Mouse (Mus musculus) midbrain, embryonic 12.5 days (tissue): Measurements from ENCODE around the gene Fndc4. TPM values are rescaled to one million over a fixed set of nuclear protein-coding genes. Genes with fewer than 3 reads are reported as not detected.

Experiments
- ATAC-seq: fragments of 200-750 bp; cut with Nextera tagmentation; 2 replicates; pipeline ENCODE4 v1.8.0; 2017; ENCODE audit warnings: low read depth, moderate TSS enrichment, moderate library complexity; ENCODE audit not compliant: low FRiP score
- H3K27ac ChIP-seq: fragments of 300-500 bp; sonication (generic); replicated peaks from 2 replicates; pipeline ENCODE4 v1.5.1; 2016; ENCODE audit warnings: mild to moderate bottlenecking
- H3K27me3 ChIP-seq: fragments of 300-500 bp; sonication (generic); 2 replicates; pipeline ENCODE4 v1.6.1; 2016; ENCODE audit warnings: mild to moderate bottlenecking
- H3K36me3 ChIP-seq: fragments of 300-500 bp; sonication (generic); 2 replicates; pipeline ENCODE4 v1.6.1; 2016
- H3K4me1 ChIP-seq: fragments of 300-500 bp; sonication (generic); 2 replicates; pipeline ENCODE4 v1.6.1; 2016
- H3K4me2 ChIP-seq: fragments of 300-500 bp; sonication (generic); replicated peaks from 2 replicates; pipeline ENCODE4 v1.6.1; 2016; ENCODE audit warnings: mild to moderate bottlenecking, moderate library complexity
- H3K4me3 ChIP-seq: fragments of 300-500 bp; sonication (generic); 2 replicates; pipeline ENCODE4 v1.5.1; 2016; ENCODE audit warnings: mild to moderate bottlenecking
- H3K9ac ChIP-seq: fragments of 300-500 bp; sonication (generic); replicated peaks from 2 replicates; pipeline ENCODE4 v1.6.1; 2016; ENCODE audit warnings: mild to moderate bottlenecking, moderate library complexity
- H3K9me3 ChIP-seq: fragments of 300-500 bp; sonication (generic); 2 replicates; pipeline ENCODE4 v1.6.1; 2016; ENCODE audit warnings: mild to moderate bottlenecking
- WGBS: fragments of 180-500 bp; shearing (Covaris S2); methylation state at CpG from one replicate; pipeline ENCODE4 v1.1.7; 2016; 5-methylcytosine and 5-hydroxymethylcytosine counted together
- polyA plus RNA-seq: library from polyadenylated mRNA; unstranded; fragments of >200 nt; fragmentation: Nextera tagmentation; extraction: Ambion mirVana; gene quantifications from 2 replicates; pipeline ENCODE4 v1.2.1, GENCODE M21; 2016

Gene Fndc4
- polyA plus RNA-seq, result 57.8 and 64.6 TPM in 2 replicates

DNA sequence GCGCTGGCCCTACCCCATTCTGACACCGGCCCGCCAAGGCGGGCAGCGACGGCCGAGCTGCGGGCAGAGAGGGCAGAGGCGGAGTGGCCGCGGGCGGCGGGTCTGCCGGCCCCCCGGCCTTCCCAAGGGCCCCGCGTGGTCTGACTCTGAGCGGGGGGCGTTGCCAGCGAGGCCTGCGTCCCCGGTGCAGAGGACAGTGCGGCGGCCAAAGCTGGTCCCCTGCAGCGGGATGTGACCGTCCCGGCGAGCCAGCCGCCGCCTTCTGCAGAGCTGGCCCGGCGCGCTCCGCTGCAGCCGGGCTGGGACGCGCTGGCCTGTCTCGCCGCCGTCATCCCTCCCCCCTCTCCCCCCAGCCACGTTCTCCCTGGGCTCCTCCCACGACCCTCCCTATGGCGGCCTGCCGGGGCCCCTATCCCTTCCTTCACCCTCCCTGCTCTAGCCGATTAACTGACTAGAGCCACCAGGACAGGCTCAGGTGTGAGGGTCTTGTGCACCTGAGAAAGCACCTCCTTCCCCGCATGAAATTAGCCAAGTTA, at the start of gene Fndc4:
Gene Fndc4, minus strand, starts transcription at position 475 of the 536 bp plus-strand sequence.
- Histone ChIP-seq H3K4me2 (peak within 1 kb of the TSS; percentile 87), H3K4me3 (peak within 1 kb of the TSS; percentile 82), H3K36me3 (0 out of 2 replicates have a peak, but pooled peaks cover 8% of the 10 kb centered on the region), H3K9ac (peak within 1 kb of the TSS; percentile 93), H3K27me3 (peaks cover 6% of the 10 kb centered on the region; the same call in 1 of the 2 replicates), H3K4me1 (peaks cover 23% of the 10 kb centered on the region), H3K27ac (peak within 1 kb of the TSS; percentile 88), H3K9me3 (no peaks in the 10 kb centered on the region)
- WGBS, result under 1% methylated on average over 32 of the region's 46 CpGs
- ATAC-seq, result peak; percentile 83

DNA sequence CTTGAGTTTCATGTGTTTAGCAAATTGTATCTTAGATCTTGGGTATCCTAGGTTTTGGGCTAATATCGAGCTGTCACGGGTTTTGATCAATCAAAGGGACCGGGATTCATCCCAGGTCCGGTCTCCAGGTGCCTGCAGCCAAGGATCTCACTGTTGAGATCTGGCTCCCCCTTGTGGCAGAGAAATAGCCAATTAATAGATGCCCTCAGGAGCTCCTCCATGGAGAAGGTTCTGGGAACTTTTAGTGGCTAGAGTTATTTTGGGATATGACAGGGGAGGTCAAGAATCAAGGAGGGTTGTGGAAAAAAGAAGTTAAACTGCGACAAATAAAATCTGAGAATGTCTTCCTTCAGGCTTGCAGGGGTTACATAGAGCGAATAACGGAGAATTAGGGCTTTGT, 32.4 kb upstream of the Fndc4 start:
- no peak overlapping the region for H3K9ac ChIP-seq
- 0 out of 2 replicates have a peak, but pooled peaks cover 3% of the 10 kb centered on the region for H3K9me3 ChIP-seq
- 30% methylated on average over 7 of the region's 7 CpGs for WGBS
- no peak overlapping the region for H3K4me2 ChIP-seq
- no peaks in the 10 kb centered on the region for H3K4me1 ChIP-seq
- H3K27ac ChIP-seq, result no peak overlapping the region
- no peak overlapping the region for H3K4me3 ChIP-seq
- ATAC-seq, result no peak
- H3K27me3 ChIP-seq, result no peaks in the 10 kb centered on the region
- no peaks in the 10 kb centered on the region for H3K36me3 ChIP-seq

DNA sequence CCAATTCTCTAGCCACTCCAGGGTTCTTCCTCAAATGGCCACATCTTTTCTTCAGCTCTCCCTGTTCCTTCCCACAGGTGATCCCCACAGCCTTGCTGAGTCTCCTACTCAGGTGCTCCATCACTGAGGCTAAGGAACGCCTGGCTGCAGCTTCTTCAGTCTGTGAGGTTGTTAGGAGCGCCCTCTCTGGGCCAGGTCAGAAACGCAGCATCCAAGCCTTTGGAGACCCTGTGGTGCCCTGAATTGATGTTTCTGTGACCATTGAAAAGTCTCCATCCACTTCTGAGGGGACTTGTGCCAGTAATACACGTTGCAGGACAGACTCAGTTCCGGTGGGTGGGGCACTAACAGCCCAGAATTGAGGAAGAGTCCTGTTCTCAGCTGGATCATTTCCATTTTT, 31.0 kb upstream of the Fndc4 start:
- Histone ChIP-seq H3K36me3 (no peaks in the 10 kb centered on the region), H3K9ac (no peak overlapping the region), H3K9me3 (no peaks in the 10 kb centered on the region), H3K27ac (no peak overlapping the region), H3K27me3 (no peaks in the 10 kb centered on the region), H3K4me1 (no peaks in the 10 kb centered on the region), H3K4me2 (no peak overlapping the region), H3K4me3 (no peak overlapping the region)
- no peak for ATAC-seq
- 17% methylated on average over 5 of the region's 5 CpGs for WGBS

- Histone ChIP-seq H3K4me1 (no peaks in the 10 kb centered on the region), H3K9ac (no peak overlapping the region), H3K27me3 (no peaks in the 10 kb centered on the region), H3K4me3 (no peak overlapping the region), H3K27ac (no peak overlapping the region), H3K9me3 (no peaks in the 10 kb centered on the region), H3K36me3 (no peaks in the 10 kb centered on the region), H3K4me2 (no peak overlapping the region)
- WGBS, result 76% methylated on average over 3 of the region's 3 CpGs
- no peak for ATAC-seq
These were observed 28.2 kb upstream of the Fndc4 start for GRCm38 (mm10) chr5:31324085-31324484.

DNA sequence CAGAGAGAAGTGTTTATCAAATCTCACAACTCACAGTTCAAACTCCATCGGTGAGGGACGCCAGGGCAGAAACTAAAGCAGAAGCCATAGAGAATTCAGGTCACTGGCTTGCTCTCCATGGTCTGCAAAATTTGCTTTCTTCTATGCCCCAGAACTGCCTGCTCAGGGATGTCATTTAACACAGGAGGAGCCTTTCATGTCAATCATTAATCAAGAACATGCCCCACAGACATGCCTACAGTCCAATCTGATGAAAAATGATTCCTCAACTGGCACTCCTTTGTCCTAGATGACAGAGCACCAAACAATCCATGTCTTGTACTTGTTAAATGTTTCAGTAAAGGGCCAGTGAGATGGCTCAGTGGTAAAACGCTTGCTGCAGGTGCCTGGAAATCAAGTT, 26.9 kb upstream of the Fndc4 start:
- 94% methylated on average over 3 of the region's 3 CpGs for WGBS

DNA sequence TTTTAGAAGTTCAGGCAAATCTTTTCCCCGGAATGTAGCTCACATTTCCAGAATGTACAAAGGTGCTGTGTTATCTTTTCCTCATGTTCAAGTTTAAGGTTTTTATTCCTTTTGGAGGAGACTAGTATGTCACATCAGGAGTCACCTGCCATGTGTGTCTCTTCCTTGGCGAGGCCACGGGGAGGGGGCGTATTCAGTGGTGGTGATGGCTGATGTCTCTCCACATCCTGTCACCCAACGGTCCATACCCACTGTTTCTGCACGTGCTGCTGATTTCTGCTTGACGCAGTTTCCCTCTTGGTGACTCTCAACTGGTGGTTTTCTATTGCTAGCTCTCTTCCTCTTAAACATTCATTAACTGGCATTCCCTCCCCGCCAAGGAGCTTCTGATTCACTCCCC, 16.9 kb upstream of the Fndc4 start:
- Histone ChIP-seq H3K9ac (no peak overlapping the region), H3K4me2 (no peak overlapping the region), H3K36me3 (no peaks in the 10 kb centered on the region), H3K9me3 (no peaks in the 10 kb centered on the region), H3K27ac (no peak overlapping the region), H3K4me3 (no peak overlapping the region), H3K4me1 (no peaks in the 10 kb centered on the region), H3K27me3 (0 out of 2 replicates have a peak, but pooled peaks cover 4% of the 10 kb centered on the region)
- ATAC-seq, result no peak
- 87% methylated on average over 8 of the region's 8 CpGs for WGBS

More for the DNA sequence above, 26.9 kb upstream of the Fndc4 start:
- Histone ChIP-seq H3K36me3 (no peaks in the 10 kb centered on the region), H3K4me1 (no peaks in the 10 kb centered on the region), H3K9ac (no peak overlapping the region), H3K27me3 (no peaks in the 10 kb centered on the region), H3K4me3 (no peak overlapping the region), H3K27ac (no peak overlapping the region), H3K9me3 (no peaks in the 10 kb centered on the region), H3K4me2 (no peak overlapping the region)
- ATAC-seq, result no peak

DNA sequence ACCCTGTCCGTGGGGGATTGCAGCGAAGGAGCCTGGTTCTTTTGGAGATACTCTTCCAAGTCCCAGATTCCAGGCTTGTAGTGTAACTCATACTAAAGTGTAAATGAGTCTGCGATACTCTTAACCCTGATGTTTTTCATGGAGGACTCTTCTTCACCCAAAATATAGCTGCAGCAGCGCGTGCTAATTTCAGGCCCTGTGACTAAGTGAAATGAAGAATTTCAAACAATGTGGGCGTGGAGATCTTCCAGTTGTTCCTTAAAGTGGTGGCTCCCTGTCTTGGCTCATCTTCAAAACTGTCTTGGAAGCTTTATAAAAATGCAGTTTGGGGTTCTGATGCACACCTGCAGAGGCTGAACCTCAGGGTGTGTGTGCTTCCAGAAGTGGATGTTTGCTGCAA, 7.2 kb upstream of the Fndc4 start:
- no peak overlapping the region for H3K4me2 ChIP-seq
- 91% methylated on average over 6 of the region's 6 CpGs for WGBS

DNA sequence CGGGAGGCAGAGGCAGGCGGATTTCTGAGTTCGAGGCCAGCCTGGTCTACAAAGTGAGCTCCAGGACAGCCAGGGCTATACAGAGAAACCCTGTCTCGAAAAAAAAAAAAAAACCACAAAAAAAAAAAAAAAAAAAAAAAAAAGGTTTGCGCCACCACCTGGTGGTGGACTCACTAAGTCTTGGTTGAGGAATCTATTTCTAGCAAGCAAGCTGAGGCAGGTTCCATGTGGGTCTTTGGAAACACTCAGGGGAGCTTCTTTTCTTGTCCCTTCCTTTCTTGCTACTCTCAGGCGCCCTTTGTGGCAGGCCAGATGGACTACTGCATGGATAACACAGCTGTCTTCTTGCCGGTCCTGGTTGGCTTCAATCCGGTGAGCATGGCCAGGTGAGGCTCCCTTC, 6.0 kb upstream of the Fndc4 start:
- Histone ChIP-seq H3K27ac (no peak overlapping the region), H3K4me3 (no peak overlapping the region), H3K36me3 (no peaks in the 10 kb centered on the region), H3K9ac (no peak overlapping the region), H3K9me3 (no peaks in the 10 kb centered on the region), H3K4me2 (no peak overlapping the region), H3K4me1 (no peaks in the 10 kb centered on the region), H3K27me3 (peaks cover 6% of the 10 kb centered on the region; the same call in 1 of the 2 replicates)
- ATAC-seq, result no peak
- WGBS, result 78% methylated on average over 7 of the region's 8 CpGs

More for the DNA sequence above, 7.2 kb upstream of the Fndc4 start:
- Histone ChIP-seq H3K4me1 (no peaks in the 10 kb centered on the region), H3K27me3 (no peaks in the 10 kb centered on the region), H3K27ac (no peak overlapping the region), H3K4me3 (no peak overlapping the region), H3K36me3 (no peaks in the 10 kb centered on the region), H3K9me3 (no peaks in the 10 kb centered on the region), H3K9ac (no peak overlapping the region)
- no peak for ATAC-seq

DNA sequence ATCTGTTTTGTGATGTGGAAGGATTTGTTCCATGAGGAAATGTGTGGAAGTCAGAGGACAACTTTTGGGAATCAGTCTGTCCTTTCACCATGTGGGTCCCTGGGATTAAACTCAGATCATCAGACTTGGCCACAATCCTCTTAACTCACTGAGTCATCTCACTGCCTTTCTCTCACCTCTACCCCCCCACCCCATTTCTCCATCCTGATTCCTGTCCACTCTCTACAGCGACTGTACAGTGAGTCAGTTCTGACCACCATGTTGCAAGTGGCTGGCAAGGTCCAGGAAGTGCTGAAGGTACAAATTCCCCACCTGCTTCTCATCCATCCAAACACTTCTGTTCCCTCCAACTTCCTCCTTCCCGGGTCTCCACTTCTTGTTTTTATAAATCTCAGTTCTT, 2.6 kb upstream of the Fndc4 start:
- WGBS, result 78% methylated on average over 2 of the region's 2 CpGs
- Histone ChIP-seq H3K4me2 (no peak overlapping the region), H3K27ac (no peak overlapping the region), H3K9me3 (no peaks in the 10 kb centered on the region), H3K9ac (no peak overlapping the region), H3K27me3 (peaks cover 6% of the 10 kb centered on the region; the same call in 1 of the 2 replicates), H3K4me1 (peaks cover 16% of the 10 kb centered on the region), H3K36me3 (0 out of 2 replicates have a peak, but pooled peaks cover 8% of the 10 kb centered on the region), H3K4me3 (no peak overlapping the region)
- ATAC-seq, result no peak

DNA sequence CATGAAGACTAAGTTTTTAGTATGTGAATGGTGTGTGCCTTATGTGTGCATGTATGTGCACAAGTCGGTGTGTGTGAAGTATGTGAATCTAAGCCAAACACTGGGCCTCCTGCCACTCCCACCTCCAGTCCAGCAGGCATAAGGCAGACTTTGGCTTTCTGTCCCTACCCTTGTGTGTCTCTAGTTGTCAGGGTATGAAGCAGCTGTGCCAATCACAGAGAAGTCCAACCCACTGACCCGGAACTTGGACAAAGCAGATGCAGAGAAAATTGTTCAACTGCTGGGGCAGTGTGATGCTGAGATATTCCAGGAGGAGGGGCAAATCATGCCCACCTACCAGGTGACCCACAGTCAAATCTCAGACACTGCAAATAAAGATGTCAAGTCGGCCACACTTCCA, 2.1 kb upstream of the Fndc4 start:
- peaks cover 6% of the 10 kb centered on the region; the same call in 1 of the 2 replicates for H3K27me3 ChIP-seq
- ATAC-seq, result no peak
- H3K4me1 ChIP-seq, result peaks cover 16% of the 10 kb centered on the region
- no peak overlapping the region for H3K9ac ChIP-seq
- H3K36me3 ChIP-seq, result 0 out of 2 replicates have a peak, but pooled peaks cover 8% of the 10 kb centered on the region
- no peak overlapping the region for H3K4me3 ChIP-seq
- H3K4me2 ChIP-seq, result no peak overlapping the region
- no peak overlapping the region for H3K27ac ChIP-seq
- WGBS, result 81% methylated on average over 3 of the region's 3 CpGs
- no peaks in the 10 kb centered on the region for H3K9me3 ChIP-seq

- Histone ChIP-seq H3K4me3 (peak within 1 kb of the TSS; percentile 82; the same call in 1 of the 2 replicates), H3K9ac (peak within 1 kb of the TSS; percentile 93; the same call in 1 of the 2 replicates), H3K4me2 (peak within 1 kb of the TSS; percentile 87), H3K9me3 (no peaks in the 10 kb centered on the region), H3K27me3 (peaks cover 6% of the 10 kb centered on the region; the same call in 1 of the 2 replicates), H3K36me3 (0 out of 2 replicates have a peak, but pooled peaks cover 8% of the 10 kb centered on the region), H3K27ac (no peak within 1 kb of the TSS), H3K4me1 (peaks cover 16% of the 10 kb centered on the region)
- WGBS, result 84% methylated on average over 13 of the region's 13 CpGs
- ATAC-seq, result no peak
These were observed 1.3 kb upstream of the Fndc4 start, which contains the start of gene Gckr for GRCm38 (mm10) chr5:31297047-31297757. TSS of gene Gckr (plus strand) at chr5:31297443.

DNA sequence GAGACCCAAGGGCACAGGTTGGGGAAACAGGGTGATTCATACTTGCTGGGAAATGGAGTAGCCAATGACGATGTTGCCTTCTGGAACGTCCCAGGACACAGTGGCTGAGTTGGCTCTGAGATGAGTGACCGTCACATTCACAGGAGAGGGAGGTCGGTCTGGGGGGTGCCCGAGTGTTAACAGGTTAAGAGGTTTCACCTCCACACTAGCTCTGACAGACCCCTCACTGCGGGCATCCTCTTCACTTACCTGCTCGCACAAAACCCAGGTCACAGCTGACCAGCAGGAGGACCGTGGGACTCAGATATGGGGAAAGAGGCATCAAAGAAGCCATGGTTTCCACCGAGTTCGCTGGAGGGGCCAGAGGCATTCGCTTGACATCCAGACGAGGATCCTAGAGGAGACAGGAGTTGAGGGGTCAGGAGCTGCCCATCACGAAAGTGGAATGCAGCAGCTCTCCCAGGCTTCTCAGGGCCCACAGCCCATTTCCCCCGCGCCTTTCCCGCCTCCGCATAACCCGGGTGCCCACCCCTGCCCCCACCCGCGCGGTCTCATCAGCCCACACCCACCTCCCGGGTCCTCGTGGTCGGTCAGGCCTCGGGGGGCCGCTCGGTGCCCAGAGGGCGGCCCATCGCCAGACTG, 795 bp downstream of the Fndc4 start:
- ATAC-seq, result no peak
- H3K9ac ChIP-seq, result peak overlapping the region; percentile 93
- H3K27ac ChIP-seq, result peak overlapping the region; percentile 88
- 5% methylated on average over 26 of the region's 29 CpGs for WGBS
- peak overlapping the region; percentile 87 for H3K4me2 ChIP-seq
- H3K9me3 ChIP-seq, result no peaks in the 10 kb centered on the region
- peaks cover 28% of the 10 kb centered on the region for H3K4me1 ChIP-seq
- peaks cover 6% of the 10 kb centered on the region; the same call in 1 of the 2 replicates for H3K27me3 ChIP-seq
- 0 out of 2 replicates have a peak, but pooled peaks cover 8% of the 10 kb centered on the region for H3K36me3 ChIP-seq
- H3K4me3 ChIP-seq, result peak overlapping the region; percentile 82
